Mouse (Mus musculus) left cerebral cortex, postnatal 4 days (tissue): ENCODE results near the gene Stat1. TPM values are rescaled to one million over a fixed set of nuclear protein-coding genes. Genes with fewer than 3 reads are reported as not detected.
A peak's percentile ranks its signal among the peaks of the same experiment; 100 is the strongest.

Experiments
- DNase-seq: peaks from one replicate; pipeline ENCODE4 v3.0.0-alpha.2; 2022
- intact Hi-C: fragments of 180-260 bp; cut with DNase I; formaldehyde crosslinking; loops from one replicate; pipeline ENCODE4 v1.15.1; 2025
- total RNA-seq, 2 experiments: library from RNA; stranded (reverse); gene quantifications; 2 replicates each; pipeline ENCODE4 v1.2.3; 2021

Gene Stat1
- total RNA-seq, 2 experiments from 2014 or later: 7.9 to 9.5 TPM

DNA sequence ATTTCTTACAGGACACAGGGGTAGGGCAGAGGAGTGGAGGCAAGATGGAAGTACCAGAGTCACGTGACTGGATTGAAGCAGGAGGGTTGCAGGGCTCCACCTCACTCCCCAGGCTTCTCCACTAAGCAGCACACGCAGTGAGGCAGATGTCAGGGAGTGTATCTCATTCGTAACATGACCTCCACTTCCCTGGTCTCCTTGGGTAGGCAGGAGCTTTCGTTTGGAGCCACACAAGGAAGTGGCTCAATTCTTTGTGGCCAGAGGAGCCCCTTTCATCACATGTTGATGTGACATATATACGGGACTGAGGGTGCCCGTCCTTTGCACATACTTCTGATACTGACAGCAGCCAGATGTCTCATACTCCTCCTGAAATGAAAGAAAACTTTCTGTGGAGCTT is 10.6 kb downstream of the Stat1 start:
- DNase-seq: no peak
- intact Hi-C loops: no loop called here

DNA sequence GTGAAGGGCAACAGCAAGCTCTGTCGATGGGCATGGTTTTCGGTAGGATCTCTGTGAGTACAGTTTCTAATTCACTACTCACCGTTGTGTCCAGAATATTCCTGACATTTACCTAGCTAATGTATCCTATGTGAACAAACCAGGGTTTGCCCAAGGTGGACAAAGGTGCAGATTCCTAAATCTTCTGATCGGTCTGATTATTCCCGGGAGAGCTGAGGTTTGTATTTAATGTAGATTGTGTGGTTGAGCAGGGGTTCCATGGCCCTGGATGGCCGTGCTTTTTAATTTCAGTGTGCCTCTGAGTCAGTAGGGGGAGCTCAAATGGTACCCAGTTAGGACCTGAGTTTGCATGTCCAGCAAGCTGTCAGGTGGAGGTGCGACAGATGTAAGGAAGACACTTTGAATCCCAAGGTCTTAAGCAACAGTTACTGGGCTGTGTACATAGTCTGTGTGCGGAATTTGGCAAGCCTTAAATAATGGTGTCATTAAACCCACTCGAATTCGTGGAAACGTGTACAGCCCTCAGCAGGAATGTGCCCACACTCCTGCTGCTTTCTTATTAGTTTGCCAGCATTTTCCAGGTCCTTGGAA is 12.6 kb downstream of the Stat1 start:
- no peak for DNase-seq
- intact Hi-C loops: no loop called here

DNA sequence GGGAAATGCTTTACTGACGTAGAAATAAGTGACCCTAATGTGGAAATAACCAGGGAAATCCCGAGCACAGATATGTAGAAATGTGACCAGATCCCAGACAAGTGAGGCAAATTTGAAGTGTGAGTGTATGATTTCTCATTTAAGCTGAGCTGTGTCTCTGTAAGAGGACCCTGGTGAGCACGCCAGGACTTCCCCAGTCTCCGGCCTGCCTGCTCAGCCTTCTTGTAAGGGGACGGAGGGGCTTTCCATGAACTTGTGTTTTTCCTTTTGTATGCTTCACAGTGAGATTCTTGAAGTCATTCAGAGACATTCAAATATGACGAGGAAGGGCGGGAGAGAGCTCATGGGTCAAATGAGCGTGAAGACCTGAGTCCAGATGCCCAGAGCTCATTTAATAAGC is 14.0 kb downstream of the Stat1 start:
- DNase-seq: no peak
- intact Hi-C loops: no loop called here

DNA sequence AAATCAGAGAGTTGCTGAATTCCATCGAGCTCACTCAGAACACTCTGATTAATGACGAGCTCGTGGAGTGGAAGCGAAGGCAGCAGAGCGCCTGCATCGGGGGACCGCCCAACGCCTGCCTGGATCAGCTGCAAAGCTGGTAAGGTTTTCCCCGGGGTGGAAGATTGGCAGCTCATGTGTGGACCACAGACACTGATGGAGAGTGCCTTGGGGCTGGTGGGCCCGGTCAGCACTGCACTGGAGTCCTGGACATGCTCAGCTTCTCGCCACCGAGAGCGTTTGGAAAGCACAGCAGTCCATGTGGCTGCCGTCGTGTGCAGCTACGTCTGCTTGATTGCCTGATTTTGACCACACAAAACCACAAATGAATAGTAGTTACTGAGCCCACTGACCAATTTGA is 18.1 kb downstream of the Stat1 start:
- intact Hi-C loops: no loop called here
- DNase-seq: no peak

DNA sequence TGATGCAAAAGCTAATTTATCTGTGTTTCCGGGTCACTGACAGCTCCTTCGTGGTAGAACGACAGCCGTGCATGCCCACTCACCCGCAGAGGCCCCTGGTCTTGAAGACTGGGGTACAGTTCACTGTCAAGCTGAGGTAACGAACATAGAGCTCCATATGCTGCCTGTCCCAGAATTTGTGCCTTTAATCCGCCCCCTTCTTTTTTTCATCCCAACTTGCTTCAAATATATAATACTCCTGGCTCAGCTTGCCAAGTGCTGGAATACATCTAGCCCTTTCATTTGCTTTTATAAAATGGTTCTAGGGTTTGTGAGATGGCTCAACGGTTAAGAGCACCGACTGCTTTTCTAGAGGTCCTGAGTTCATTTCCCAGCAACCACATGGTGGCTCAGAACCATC is 21.3 kb downstream of the Stat1 start:
- no peak for DNase-seq
- intact Hi-C loops: loop anchor here (10.0 kb wide), 1 partner anchor 134 kb away; no protein-coding TSS in a partner anchor

- no peak for DNase-seq
- intact Hi-C loops: loop anchor here (10.0 kb wide), 1 partner anchor 133 kb away; no protein-coding TSS in a partner anchor
These were observed 22.2 kb downstream of the Stat1 start for GRCm38 (mm10) chr1:52141482-52141881.

DNA sequence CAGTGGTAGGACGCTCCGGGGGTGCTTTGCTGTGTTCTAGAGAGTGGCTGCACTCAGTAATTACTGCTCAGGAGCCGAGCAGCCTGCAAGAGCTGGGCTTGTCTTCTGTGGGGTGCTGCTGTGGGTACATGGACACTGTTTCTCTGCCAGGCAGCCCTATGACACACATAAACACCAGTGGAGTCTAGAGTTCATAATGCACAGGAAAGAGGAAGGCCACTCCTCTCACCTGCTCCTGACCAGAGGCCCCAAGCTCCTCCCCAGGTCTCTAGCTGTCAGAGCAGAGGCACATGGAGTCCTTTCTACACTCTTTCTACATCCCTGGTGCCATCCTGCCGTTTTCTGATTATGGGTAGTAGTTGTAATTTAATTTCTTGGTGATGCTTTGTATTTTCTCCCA is 22.9 kb downstream of the Stat1 start:
- intact Hi-C loops: loop anchor here (10.0 kb wide), 1 partner anchor 133 kb away; no protein-coding TSS in a partner anchor

GRCm38 (mm10) chr1:52143191-52143590 is 24.0 kb downstream of the Stat1 start:
- intact Hi-C loops: loop anchor here (10.0 kb wide), 1 partner anchor 132 kb away; no protein-coding TSS in a partner anchor
- DNase-seq: no peak

More for the DNA sequence above, 22.9 kb downstream of the Stat1 start:
- no peak for DNase-seq

DNA sequence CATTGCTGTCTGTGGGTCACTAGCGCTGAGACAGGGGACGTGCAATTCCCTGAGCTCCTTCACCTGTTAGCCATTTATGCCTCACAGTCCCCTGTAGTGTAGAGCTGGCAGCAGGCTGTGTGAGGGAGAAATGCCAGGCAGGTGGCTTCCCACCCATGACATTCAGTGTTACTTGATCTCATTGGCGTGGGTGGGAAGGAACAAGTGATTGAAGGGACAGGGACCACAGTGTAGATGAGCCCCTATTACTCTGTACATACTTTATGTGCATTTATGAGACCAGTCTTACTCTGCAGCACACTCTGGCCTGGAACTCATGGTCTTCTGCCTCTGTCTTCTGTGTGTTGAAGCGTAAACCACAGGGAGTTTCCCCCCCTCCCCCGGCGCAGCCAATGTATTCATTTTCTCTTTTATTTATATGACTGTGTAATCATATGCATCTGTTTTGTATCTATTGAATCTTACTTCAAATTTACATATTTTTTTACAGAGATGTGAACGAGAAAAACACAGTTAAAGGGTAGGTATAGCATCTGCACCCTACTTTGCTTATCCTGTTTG is 24.4 kb downstream of the Stat1 start:
- no peak for DNase-seq
- intact Hi-C loops: loop anchor here (10.0 kb wide), 1 partner anchor 131 kb away; no protein-coding TSS in a partner anchor

DNA sequence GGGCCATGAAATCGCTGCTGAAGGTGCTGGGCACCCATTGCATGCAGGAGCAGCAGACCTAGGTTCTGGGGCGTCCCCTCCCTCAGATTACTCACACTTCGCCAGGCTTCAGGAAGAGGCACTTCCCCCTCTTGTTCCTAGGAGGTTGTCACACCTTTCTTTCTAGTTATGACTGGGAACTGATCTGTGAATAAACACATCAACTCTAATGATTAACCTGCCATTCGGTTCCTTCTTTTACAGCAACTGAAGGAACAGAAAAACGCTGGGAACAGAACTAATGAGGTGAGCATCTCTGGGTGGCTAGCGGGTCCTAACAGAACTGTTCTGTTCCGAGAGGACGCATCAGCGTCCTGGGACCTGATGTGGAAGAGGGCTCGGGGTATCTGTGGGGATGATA is 25.7 kb downstream of the Stat1 start:
- no peak for DNase-seq
- intact Hi-C loops: loop anchor here (10.0 kb wide), 1 partner anchor 130 kb away; no protein-coding TSS in a partner anchor

DNA sequence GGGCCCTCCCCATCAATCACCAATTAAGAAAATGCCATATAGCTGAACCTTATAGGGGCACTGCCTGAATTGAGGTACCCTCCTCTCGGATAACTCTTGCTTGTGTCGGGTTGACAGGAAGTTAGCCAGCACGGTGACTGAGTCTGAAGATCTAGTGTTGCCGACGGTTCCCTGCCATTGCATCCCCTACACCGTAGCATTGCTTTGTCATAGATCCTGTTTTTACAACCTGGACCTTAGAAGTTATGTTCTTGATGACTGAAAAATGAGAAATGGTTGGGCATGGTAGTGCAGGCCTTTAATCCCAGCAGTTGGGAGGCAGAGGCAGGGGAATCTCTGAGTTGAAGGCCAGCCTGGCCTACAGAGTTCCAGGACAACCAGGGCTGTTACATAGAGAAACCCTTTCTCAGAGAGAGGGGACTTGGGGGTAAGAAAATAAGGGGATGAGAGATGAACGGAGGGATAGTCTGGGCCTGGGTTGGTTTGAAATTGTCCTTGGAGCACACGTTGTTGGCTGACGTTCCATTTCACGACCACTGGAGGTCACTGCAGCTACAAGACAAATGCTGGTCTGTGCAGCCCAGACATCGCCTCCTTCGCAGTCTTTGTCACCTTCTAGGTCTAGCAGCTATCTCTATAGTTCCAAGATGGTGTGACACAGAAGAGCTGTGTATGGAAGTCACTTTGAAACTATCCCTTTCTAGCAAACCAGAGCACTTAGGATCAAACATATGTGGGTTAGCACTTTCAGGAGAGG is 27.2 kb downstream of the Stat1 start:
- intact Hi-C loops: loop anchor here (10.0 kb wide), 1 partner anchor 128 kb away; no protein-coding TSS in a partner anchor
- peak; percentile 64 for DNase-seq

DNA sequence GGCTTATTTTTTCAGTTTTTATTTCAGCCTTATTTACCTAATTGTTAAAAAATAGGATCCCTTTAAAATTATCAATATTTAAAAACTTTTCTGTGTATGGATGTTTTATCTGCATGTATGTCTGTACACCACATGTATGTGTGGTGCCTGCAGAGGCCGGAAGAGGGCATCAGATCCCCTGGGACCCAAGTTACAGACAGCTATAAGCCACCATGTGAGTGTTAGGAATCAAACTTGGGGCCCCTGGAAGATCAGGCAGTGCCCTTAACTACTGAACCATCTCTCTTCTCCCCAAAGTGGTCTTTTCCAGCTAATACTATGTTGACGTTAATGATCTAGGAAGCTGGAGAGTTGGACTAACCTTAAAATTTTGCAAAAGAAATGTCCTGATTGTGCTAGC is 28.2 kb downstream of the Stat1 start:
- intact Hi-C loops: loop anchor here (10.0 kb wide), 1 partner anchor 127 kb away; no protein-coding TSS in a partner anchor
- DNase-seq: no peak

GRCm38 (mm10) chr1:52148178-52148577 is 28.9 kb downstream of the Stat1 start:
- intact Hi-C loops: loop anchor here (10.0 kb wide), 1 partner anchor 127 kb away; no protein-coding TSS in a partner anchor
- no peak for DNase-seq

GRCm38 (mm10) chr1:52148696-52149095 is 29.5 kb downstream of the Stat1 start:
- no peak for DNase-seq
- intact Hi-C loops: loop anchor here (10.0 kb wide), 1 partner anchor 126 kb away; no protein-coding TSS in a partner anchor

DNA sequence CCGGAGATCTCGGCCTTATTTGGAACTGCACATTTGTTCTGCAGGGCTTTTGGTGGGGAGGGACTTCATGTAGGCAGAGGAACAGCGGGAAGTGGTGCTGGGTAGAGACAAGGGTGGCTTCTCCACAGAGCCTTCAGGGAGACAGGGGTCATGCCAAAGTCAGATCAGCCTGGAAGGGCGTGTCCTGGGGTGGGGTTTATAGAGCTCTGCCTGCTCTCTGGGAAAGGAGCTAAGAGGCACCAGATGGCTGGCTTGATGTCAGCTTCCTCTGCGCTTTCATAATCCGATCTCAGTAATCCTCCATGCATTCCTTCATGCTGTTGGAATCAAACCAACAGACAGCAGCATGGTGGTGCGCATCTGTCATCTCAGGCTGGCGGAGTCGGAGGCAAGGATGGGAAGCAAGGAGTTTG is 30.7 kb downstream of the Stat1 start:
- peak; percentile 80 for DNase-seq
- intact Hi-C loops: loop anchor here (10.0 kb wide), 1 partner anchor 125 kb away; no protein-coding TSS in a partner anchor

DNA sequence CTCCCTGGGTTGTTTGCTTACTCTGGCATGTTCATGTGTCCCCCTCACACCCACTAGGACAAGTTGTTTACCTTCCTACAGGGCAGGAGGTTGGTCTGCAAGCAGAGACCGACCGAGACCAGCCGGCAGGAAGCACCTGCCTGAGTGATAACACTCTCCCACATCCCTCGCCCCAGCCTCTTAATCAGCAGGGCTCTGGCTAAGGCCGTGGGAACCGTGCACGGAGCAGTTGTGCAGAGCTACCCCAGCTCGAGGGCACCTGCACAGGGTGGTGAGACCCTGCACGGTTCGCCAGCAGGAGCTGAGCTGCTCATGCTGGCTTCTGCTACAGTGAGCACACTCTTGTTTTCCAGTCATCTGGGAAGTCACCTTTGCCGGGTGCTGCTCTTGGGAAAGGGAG is 31.4 kb downstream of the Stat1 start:
- DNase-seq: peak; percentile 8
- intact Hi-C loops: no loop called here

DNA sequence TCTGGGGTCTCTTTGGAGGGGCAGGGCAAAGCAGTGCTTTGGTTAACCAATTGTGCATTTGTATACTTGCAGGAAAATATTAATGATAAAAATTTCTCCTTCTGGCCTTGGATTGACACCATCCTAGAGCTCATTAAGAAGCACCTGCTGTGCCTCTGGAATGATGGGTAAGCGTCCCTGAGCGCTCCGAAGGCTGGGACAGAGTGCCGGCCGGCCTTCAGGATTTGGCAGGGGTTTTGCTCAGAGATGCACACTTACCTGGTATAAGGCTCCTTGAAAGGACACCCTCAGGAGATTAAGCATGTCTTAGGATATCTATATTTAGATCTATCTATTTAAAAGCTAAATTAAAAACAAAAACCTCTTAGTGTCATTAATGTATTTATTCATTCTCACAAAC is 31.9 kb downstream of the Stat1 start:
- no peak for DNase-seq
- intact Hi-C loops: no loop called here

- DNase-seq: no peak
- intact Hi-C loops: no loop called here
These were observed 33.1 kb downstream of the Stat1 start for GRCm38 (mm10) chr1:52152369-52152768.

GRCm38 (mm10) chr1:52152936-52153335 is 33.7 kb downstream of the Stat1 start:
- intact Hi-C loops: no loop called here
- no peak for DNase-seq

DNA sequence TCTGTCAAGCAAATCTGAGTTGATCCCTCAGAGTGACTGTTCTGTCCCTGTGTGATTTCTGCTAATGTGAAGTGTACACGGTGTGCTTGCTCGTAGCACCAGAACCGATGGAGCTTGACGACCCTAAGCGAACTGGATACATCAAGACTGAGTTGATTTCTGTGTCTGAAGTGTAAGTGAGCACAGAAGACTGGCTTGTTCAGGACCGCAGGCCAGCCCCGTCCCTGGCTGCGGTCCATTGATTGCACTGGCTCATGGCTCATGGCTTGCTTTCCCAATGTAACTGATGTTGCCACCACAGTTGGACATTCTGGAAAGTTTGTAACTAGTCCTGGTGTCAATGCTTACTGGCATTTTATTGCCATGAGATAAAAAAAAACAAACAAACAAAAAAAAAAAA is 35.6 kb downstream of the Stat1 start:
- no peak for DNase-seq
- intact Hi-C loops: no loop called here

DNA sequence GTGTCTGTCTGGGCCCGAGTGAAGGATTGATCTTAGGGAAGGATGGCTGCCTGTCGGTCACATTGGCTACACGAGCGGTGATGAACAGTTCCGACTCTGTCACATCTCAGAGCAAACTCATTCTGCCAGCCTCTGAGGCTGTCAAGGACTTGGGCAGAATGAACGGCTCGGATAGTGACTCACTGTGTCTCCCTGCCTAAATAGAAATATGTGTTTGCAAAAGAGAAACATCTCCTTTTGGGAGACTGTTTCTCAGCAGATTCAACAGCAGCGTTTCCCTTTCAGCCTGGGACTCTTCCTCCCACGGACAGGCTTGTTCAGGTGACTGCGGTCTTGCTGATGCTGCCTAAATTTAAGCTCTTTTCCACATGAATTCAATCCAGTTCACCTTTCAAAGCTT is 37.1 kb downstream of the Stat1 start:
- intact Hi-C loops: no loop called here
- DNase-seq: no peak
